22 mouse cellular contexts compared by ENCODE assay signal in genomic region chr6:142670021-142670420, GRCm38 (mm10). TPM values are rescaled to one million over a fixed set of nuclear protein-coding genes. Genes with fewer than 3 reads are reported as not detected.
"Had no signal": no experiment of that assay in that cellular context is flagged by ENCODE, and none has a peak within 500 bp of the region (broad histone marks: within the 10 kb centered on the region; RNA-seq: fewer than 3 reads in every experiment).

No protein-coding gene starts in this region.

- DNase-seq: gastrocnemius, postnatal 10 days; heart, postnatal 4 days; kidney, adult 18-20 months; kidney, adult 8-10 months; kidney, postnatal 25 days; kidney, postnatal 4 days; lung, adult 18-20 months had no signal

- H3K9me3 ChIP-seq: hindbrain, embryonic 12.5 days; intestine, embryonic 15.5 days; limb, embryonic 15.5 days had no signal

- H3K9ac ChIP-seq: heart, embryonic 12.5 days; hindbrain, embryonic 12.5 days; hindbrain, embryonic 14.5 days; intestine, embryonic 15.5 days; limb, embryonic 15.5 days; liver, embryonic 12.5 days; liver, embryonic 14.5 days had no signal

- ATAC-seq: hindbrain, embryonic 16.5 days; inflammation-experienced regulatory T-cells, adult 6 months; intestine, embryonic 15.5 days; intestine, postnatal 0 days; liver, embryonic 12.5 days had no signal

- H3K27me3 ChIP-seq: heart, embryonic 12.5 days; hindbrain, embryonic 12.5 days; intestine, embryonic 15.5 days; limb, embryonic 15.5 days; liver, embryonic 12.5 days had no signal

- H3K27ac ChIP-seq: hindbrain, embryonic 10.5 days; hindbrain, embryonic 12.5 days; hindbrain, embryonic 14.5 days; intestine, embryonic 15.5 days; kidney, postnatal 0 days; layer of hippocampus, adult 2 months; left cerebral cortex, adult 2 months; limb, embryonic 15.5 days; liver, embryonic 12.5 days; liver, embryonic 14.5 days had no signal

- H3K4me3 ChIP-seq: heart, embryonic 12.5 days; hindbrain, embryonic 10.5 days; hindbrain, embryonic 12.5 days; intestine, embryonic 15.5 days; layer of hippocampus, adult 2 months; left cerebral cortex, adult 2 months; limb, embryonic 15.5 days; liver, embryonic 12.5 days had no signal

- H3K4me1 ChIP-seq: hindbrain, embryonic 10.5 days; hindbrain, embryonic 12.5 days; intestine, embryonic 15.5 days; limb, embryonic 15.5 days; liver, embryonic 12.5 days had no signal

- H3K4me2 ChIP-seq: heart, embryonic 12.5 days; hindbrain, embryonic 12.5 days; hindbrain, embryonic 14.5 days; intestine, embryonic 15.5 days; limb, embryonic 15.5 days; liver, embryonic 12.5 days had no signal

- H3K36me3 ChIP-seq: hindbrain, embryonic 10.5 days; hindbrain, embryonic 12.5 days; intestine, embryonic 15.5 days; limb, embryonic 15.5 days had no signal

RNA-seq across cellular contexts. Expression of gene Abcc9, which starts 32.1 kb away (rescaled TPM):
- total RNA-seq: granulocyte monocyte progenitor cell, adult 5-6 weeks had no signal
